Comparison of ENCODE assay signal across 28 mouse cellular contexts in genomic region chr11:26444374-26444773, GRCm38 (mm10).
"Had no signal": no experiment of that assay in that cellular context is flagged by ENCODE, and none has a peak within 500 bp of the region (broad histone marks: within the 10 kb centered on the region; RNA-seq: fewer than 3 reads in every experiment).

No protein-coding gene starts in this region.

- H3K9me3 ChIP-seq: embryonic facial prominence, embryonic 10.5 days; embryonic facial prominence, embryonic 12.5 days; embryonic facial prominence, embryonic 13.5 days; embryonic facial prominence, embryonic 15.5 days; forebrain, embryonic 12.5 days; forebrain, embryonic 13.5 days; forebrain, embryonic 15.5 days had no signal

- H3K4me1 ChIP-seq: embryonic facial prominence, embryonic 10.5 days; embryonic facial prominence, embryonic 12.5 days; embryonic facial prominence, embryonic 13.5 days; embryonic facial prominence, embryonic 15.5 days; forebrain, embryonic 10.5 days; forebrain, embryonic 12.5 days; forebrain, embryonic 13.5 days; forebrain, embryonic 15.5 days had no signal

- H3K9ac ChIP-seq: embryonic facial prominence, embryonic 12.5 days; embryonic facial prominence, embryonic 13.5 days; embryonic facial prominence, embryonic 15.5 days; forebrain, embryonic 12.5 days; forebrain, embryonic 13.5 days; forebrain, embryonic 15.5 days; forebrain, postnatal 0 days had no signal

- H3K27ac ChIP-seq: embryonic facial prominence, embryonic 10.5 days; embryonic facial prominence, embryonic 12.5 days; embryonic facial prominence, embryonic 13.5 days; embryonic facial prominence, embryonic 15.5 days; forebrain, embryonic 10.5 days; forebrain, embryonic 12.5 days; forebrain, embryonic 13.5 days; forebrain, embryonic 15.5 days; gastrocnemius, adult 2 months had no signal

- ATAC-seq: forebrain, embryonic 13.5 days; forebrain, embryonic 14.5 days; forebrain, embryonic 15.5 days; forebrain, embryonic 16.5 days; forebrain, postnatal 0 days had no signal

- H3K36me3 ChIP-seq: forebrain, embryonic 12.5 days; forebrain, embryonic 15.5 days had no signal

- H3K27me3 ChIP-seq: embryonic facial prominence, embryonic 12.5 days; embryonic facial prominence, embryonic 13.5 days; embryonic facial prominence, embryonic 15.5 days; forebrain, embryonic 12.5 days; forebrain, embryonic 13.5 days; forebrain, embryonic 15.5 days had no signal

- H3K4me2 ChIP-seq: embryonic facial prominence, embryonic 12.5 days; embryonic facial prominence, embryonic 13.5 days; embryonic facial prominence, embryonic 15.5 days; forebrain, embryonic 12.5 days; forebrain, embryonic 13.5 days; forebrain, embryonic 15.5 days had no signal

- H3K4me3 ChIP-seq: embryonic facial prominence, embryonic 10.5 days; embryonic facial prominence, embryonic 12.5 days; embryonic facial prominence, embryonic 13.5 days; embryonic facial prominence, embryonic 15.5 days; erythroblast, embryonic 14.5 days; forebrain, embryonic 10.5 days; forebrain, embryonic 12.5 days; forebrain, embryonic 13.5 days; forebrain, embryonic 15.5 days; gastrocnemius, adult 2 months had no signal

- DNase-seq: cerebellum, adult 18-20 months; cerebellum, adult 2 months; cerebellum, adult 8-10 months; cerebellum, adult 9-10 months; cerebellum, adult 9-11 months; cerebellum, postnatal 10 days; cerebellum, postnatal 14 days; cerebellum, postnatal 25 days; cerebellum, postnatal 36 days; embryo, embryonic 11 days; forebrain, postnatal 0 days; gastrocnemius, adult 2 months; gastrocnemius, postnatal 10 days; gastrocnemius, postnatal 14 days; gastrocnemius, postnatal 25 days; gastrocnemius, postnatal 36 days; heart, adult 11 months had no signal
